Mouse (Mus musculus) CH12.LX (cell line): ENCODE data around the gene Mkrn3. TPM values are rescaled to one million over a fixed set of nuclear protein-coding genes. Genes with fewer than 3 reads are reported as not detected.

Experiments used
- DNase-seq: peaks from one replicate; pipeline ENCODE4 v3.0.0-alpha.2; 2013; ENCODE audit errors: extremely low read depth
- H3K27ac ChIP-seq: 2 replicates; pipeline ENCODE4 v1.5.1; 2012; ENCODE audit warnings: low read depth, mild to moderate bottlenecking, control low read depth, moderate library complexity; ENCODE audit not compliant: insufficient read depth
- H3K27me3 ChIP-seq: replicated peaks from 2 replicates; pipeline ENCODE3; 2012; ENCODE audit warnings: inconsistent platforms
- H3K36me3 ChIP-seq, 2 experiments: replicated peaks in 1 of 2; 2 replicates each; pipeline versions ENCODE3 to v1.6.1; 2012; ENCODE audit warnings: inconsistent platforms in 1 of 2, low read length in 1 of 2, mild to moderate bottlenecking in 1 of 2, mixed read lengths in 1 of 2, moderate library complexity in 1 of 2; ENCODE audit not compliant: control insufficient read depth in 1 of 2, insufficient read depth in 1 of 2
- H3K4me1 ChIP-seq, 2 experiments: 2 replicates each; pipeline ENCODE4 v1.6.1; 2012; ENCODE audit warnings: inconsistent platforms in 1 of 2, moderate library complexity in 1 of 2; ENCODE audit not compliant: insufficient read depth in 2 of 2, control insufficient read depth in 1 of 2
- H3K4me2 ChIP-seq: 2 replicates; pipeline ENCODE4 v1.6.1; 2012; ENCODE audit warnings: low read depth, mild to moderate bottlenecking, control low read depth; ENCODE audit not compliant: poor library complexity, insufficient read depth, severe bottlenecking
- H3K4me3 ChIP-seq, 3 experiments: fragments of 150-350 bp in 1 of 3; sonication (generic) in 1 of 3; replicated peaks in 1 of 3; 2 replicates each; pipeline versions ENCODE3 to v1.5.1; 2011 to 2012; ENCODE audit warnings: low read depth in 2 of 3, low read length in 2 of 3, mild to moderate bottlenecking in 2 of 3, moderate library complexity in 2 of 3, control low read depth in 1 of 3, improper control_type of control experiment in 1 of 3, inconsistent platforms in 1 of 3, mixed read lengths in 1 of 3; ENCODE audit not compliant: poor library complexity in 1 of 3
- H3K79me2 ChIP-seq: replicated peaks from 2 replicates; pipeline ENCODE4 v1.6.1; 2012; ENCODE audit warnings: mild to moderate bottlenecking, moderate library complexity; ENCODE audit not compliant: control insufficient read depth, poor library complexity, insufficient read depth, severe bottlenecking; ENCODE audit errors: extremely low read depth
- H3K9ac ChIP-seq: 2 replicates; pipeline ENCODE4 v1.6.1; 2012; ENCODE audit warnings: low read depth, mild to moderate bottlenecking, control low read depth, moderate library complexity; ENCODE audit not compliant: insufficient read depth
- H3K9me3 ChIP-seq: replicated peaks from 2 replicates; pipeline ENCODE3; 2012; ENCODE audit warnings: low read length, inconsistent platforms, mixed read lengths
- CHD2 ChIP-seq: IDR thresholded peaks from 2 replicates; pipeline ENCODE4 v1.6.1; 2011; ENCODE audit warnings: low read length, improper control_type of control experiment
- CTCF ChIP-seq, 2 experiments: IDR thresholded peaks in 1 of 2; conservative IDR thresholded peaks in 1 of 2; 2 replicates each; pipeline ENCODE4 v1.5.1; 2011 to 2012; ENCODE audit warnings: low read depth in 2 of 2, low read length in 2 of 2, improper control_type of control experiment in 1 of 2, inconsistent platforms in 1 of 2, mild to moderate bottlenecking in 1 of 2, moderate library complexity in 1 of 2
- GABPA ChIP-seq: IDR thresholded peaks from 2 replicates; pipeline ENCODE4 v1.6.1; 2012; ENCODE audit warnings: low read depth, low read length, improper control_type of control experiment, inconsistent platforms; ENCODE audit not compliant: insufficient replicate concordance
- IRF4 ChIP-seq: IDR thresholded peaks from 2 replicates; pipeline ENCODE4 v1.6.1; 2014; ENCODE audit warnings: low read depth, mild to moderate bottlenecking, inconsistent platforms, low read length, improper control_type of control experiment
- JUN ChIP-seq: IDR thresholded peaks from 2 replicates; pipeline ENCODE4 v1.6.1; 2011; ENCODE audit warnings: low read depth, mild to moderate bottlenecking, low read length, improper control_type of control experiment, moderate library complexity; ENCODE audit not compliant: insufficient read depth
- RAD21 ChIP-seq: IDR thresholded peaks from 2 replicates; pipeline ENCODE4 v1.6.1; 2011; ENCODE audit warnings: low read depth, mild to moderate bottlenecking, low read length, improper control_type of control experiment, moderate library complexity
- SMC3 ChIP-seq: IDR thresholded peaks from 2 replicates; pipeline ENCODE4 v1.6.1; 2011; ENCODE audit warnings: low read depth, low read length, improper control_type of control experiment
- TBP ChIP-seq: conservative IDR thresholded peaks from 2 replicates; pipeline ENCODE4 v1.6.1; 2011; ENCODE audit warnings: low read depth, low read length, improper control_type of control experiment
- USF1 ChIP-seq: IDR thresholded peaks from 2 replicates; pipeline ENCODE4 v1.6.1; 2014; ENCODE audit warnings: low read depth, mild to moderate bottlenecking, inconsistent platforms, low read length, improper control_type of control experiment
- dilution Hi-C: fragments of 300-500 bp; cut with MboI; formaldehyde crosslinking; loops from 2 replicates; pipeline ENCODE4 v1.14.3; 2020; ENCODE audit warnings: low sequenced_read_pairs; ENCODE audit not compliant: extremely low pct_unique_long_range_greater_than_20kb, extremely low pct_ligation_motif_present
- in situ Hi-C: fragments of 300-500 bp; cut with MboI; formaldehyde crosslinking; loops from 3 replicates; pipeline ENCODE4 v1.14.3; 2019; ENCODE audit warnings: low sequenced_read_pairs, low pct_ligation_motif_present, low pct_unique_long_range_greater_than_20kb, mixed read lengths
- polyA plus RNA-seq: library from polyadenylated mRNA; unstranded; fragments of >175 nt; gene quantifications from 2 replicates; pipeline ENCODE4 v1.2.1, GENCODE M21; 2012; ENCODE audit warnings: low read depth; ENCODE audit not compliant: insufficient read length
- total RNA-seq, 2 experiments: library from RNA; depleted of rRNA; stranded (reverse); fragments of 300-350 nt in 1 of 2; fragments of >200 nt in 1 of 2; gene quantifications; 2 replicates each; pipeline ENCODE4 v1.2.3; 2012 to 2014

The Mkrn3 gene
- total RNA-seq (2012; rRNA removed), result 0.13 TPM in 1 of 2 replicates, not detected in the other
- 0.11 TPM in 1 of 2 replicates, not detected in the other for total RNA-seq (2014; rRNA removed)
- not detected in 2 replicates for polyA plus RNA-seq

DNA sequence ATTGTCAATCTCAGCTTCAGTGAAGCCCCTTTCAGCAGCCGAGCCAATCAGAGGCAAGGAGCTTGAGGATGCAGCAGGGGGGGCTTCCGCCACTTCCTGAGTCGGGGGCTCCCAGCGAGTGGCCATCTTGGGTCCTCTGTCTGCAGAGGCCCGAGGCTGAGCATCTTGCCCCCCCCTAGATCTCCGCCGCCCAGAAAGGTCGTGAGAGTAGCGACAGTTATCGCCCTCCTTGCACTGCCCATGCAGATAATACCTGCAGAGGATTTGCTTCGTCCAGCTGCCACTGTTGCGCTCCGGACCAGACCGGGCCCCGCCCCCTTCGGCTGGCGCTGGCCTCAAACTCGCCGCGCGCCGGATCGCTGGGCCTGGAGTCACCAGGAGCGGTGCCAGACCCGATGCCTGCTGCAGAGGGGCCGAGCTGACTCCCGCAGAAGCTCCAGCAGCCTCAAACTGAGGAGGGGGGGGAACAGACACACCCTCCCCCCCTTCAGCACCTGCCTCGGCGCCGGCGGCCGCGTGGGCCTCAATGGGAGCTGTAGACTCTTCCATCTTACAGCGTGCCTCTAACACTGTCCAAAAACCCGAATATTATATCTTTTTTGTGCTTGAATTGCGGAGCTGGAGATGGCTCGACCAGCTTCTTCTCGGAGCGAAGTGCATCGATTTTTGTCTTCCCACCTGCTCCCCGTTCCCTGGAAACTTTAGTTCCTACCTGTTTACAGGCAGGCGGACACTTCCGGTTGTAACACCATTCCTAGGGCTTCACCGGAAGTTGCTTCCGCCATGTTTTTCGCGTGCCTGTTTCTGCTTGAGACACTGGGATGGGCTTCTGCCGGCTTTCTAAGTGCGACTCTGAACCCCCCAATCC lies at the start of gene Mkrn3:
Gene Mkrn3, minus strand, starts transcription at position 647 of the 868 bp plus-strand sequence.
- Histone ChIP-seq H3K4me1 (no peaks in the 10 kb centered on the region), H3K9me3 (peaks cover 35% of the 10 kb centered on the region), H3K4me2 (no peak within 1 kb of the TSS), H3K4me3 (no peak within 1 kb of the TSS), H3K36me3 (no peaks in the 10 kb centered on the region), H3K27me3 (no peaks in the 10 kb centered on the region), H3K9ac (no peak within 1 kb of the TSS), H3K27ac (no peak within 1 kb of the TSS), H3K79me2 (no peaks in the 10 kb centered on the region)
- no peak for DNase-seq
- in situ Hi-C loops (no loop called here), dilution Hi-C loops (no loop called here)
- no peak for TF ChIP-seq CTCF (conservative IDR thresholded peaks at IDR 0.05 in 1 of 2, IDR thresholded peaks at IDR 0.05 in 1 of 2; ENCODE audit: low read depth in 2 of 2, low read length in 2 of 2)
- 0 out of 2 replicates have a peak, but pooled peaks have one; percentile 33 for TF ChIP-seq TBP

GRCm38 (mm10) chr7:62463878-62464755 lies 44.2 kb upstream of the Mkrn3 start, which contains the start of gene Peg12:
Gene Peg12, minus strand, starts transcription at chr7:62464510.
- no peaks in the 10 kb centered on the region for H3K36me3 ChIP-seq
- no peak within 1 kb of the TSS for H3K4me2 ChIP-seq
- peaks cover 36% of the 10 kb centered on the region for H3K9me3 ChIP-seq
- H3K27ac ChIP-seq, result no peak within 1 kb of the TSS
- no peak within 1 kb of the TSS for H3K4me3 ChIP-seq
- dilution Hi-C loops (no loop called here), in situ Hi-C loops (no loop called here)
- H3K27me3 ChIP-seq, result no peaks in the 10 kb centered on the region
- no peaks in the 10 kb centered on the region for H3K4me1 ChIP-seq
- peak; percentile 29 for DNase-seq
- TF ChIP-seq RAD21 (peak; percentile 25), CTCF (conservative IDR thresholded peaks at IDR 0.05 in 1 of 2, IDR thresholded peaks at IDR 0.05 in 1 of 2; ENCODE audit: low read depth in 2 of 2, low read length in 2 of 2) (peak in 1 of 2 experiments; percentile 75; a peak in 2 of 4 replicates), GABPA (no peak), CHD2 (no peak), JUN (no peak), IRF4 (no peak), SMC3 (0 out of 2 replicates have a peak, but pooled peaks have one; percentile 14), USF1 (no peak)
- no peaks in the 10 kb centered on the region for H3K79me2 ChIP-seq
- no peak within 1 kb of the TSS for H3K9ac ChIP-seq
